Mouse (Mus musculus) midbrain, embryonic 15.5 days (tissue): ENCODE results near the gene Il5. TPM values are rescaled to one million over a fixed set of nuclear protein-coding genes. Genes with fewer than 3 reads are reported as not detected.
A peak's percentile ranks its signal among the peaks of the same experiment; 100 is the strongest.
"Not testable (repeated sequence)": the region's sequence is repeated elsewhere in the genome, so short reads cannot be mapped to it uniquely, and the experiment has no call there.

Source experiments
- ATAC-seq: fragments of 200-750 bp; cut with Nextera tagmentation; replicated peaks from 2 replicates; pipeline ENCODE4 v1.8.0; 2017; ENCODE audit warnings: moderate TSS enrichment
- H3K27ac ChIP-seq: fragments of 300-500 bp; sonication (generic); 2 replicates; pipeline ENCODE4 v1.5.1; 2015; ENCODE audit warnings: mild to moderate bottlenecking, inconsistent platforms
- H3K27me3 ChIP-seq: fragments of 300-500 bp; sonication (generic); replicated peaks from 2 replicates; pipeline ENCODE4 v1.6.1; 2015; ENCODE audit warnings: inconsistent platforms
- H3K36me3 ChIP-seq: fragments of 300-500 bp; sonication (generic); replicated peaks from 2 replicates; pipeline ENCODE4 v1.6.1; 2015; ENCODE audit warnings: inconsistent platforms
- H3K4me1 ChIP-seq: fragments of 300-500 bp; sonication (generic); 2 replicates; pipeline ENCODE4 v1.6.1; 2015; ENCODE audit warnings: inconsistent platforms
- H3K4me2 ChIP-seq: fragments of 300-500 bp; sonication (generic); 2 replicates; pipeline ENCODE4 v1.6.1; 2015; ENCODE audit warnings: inconsistent platforms, mild to moderate bottlenecking, moderate library complexity
- H3K4me3 ChIP-seq: fragments of 300-500 bp; sonication (generic); 2 replicates; pipeline ENCODE4 v1.5.1; 2015; ENCODE audit warnings: mild to moderate bottlenecking, inconsistent platforms
- H3K9ac ChIP-seq: fragments of 300-500 bp; sonication (generic); 2 replicates; pipeline ENCODE4 v1.6.1; 2015; ENCODE audit warnings: mild to moderate bottlenecking, inconsistent platforms
- H3K9me3 ChIP-seq: fragments of 300-500 bp; sonication (generic); 2 replicates; pipeline ENCODE4 v1.6.1; 2016; ENCODE audit warnings: inconsistent platforms
- WGBS: fragments of 180-500 bp; shearing (Covaris S2); methylation state at CpG from one replicate; pipeline ENCODE4 v1.1.7; 2015; ENCODE audit warnings: mixed read lengths; 5-methylcytosine and 5-hydroxymethylcytosine counted together
- polyA plus RNA-seq: library from polyadenylated mRNA; unstranded; fragments of >200 nt; fragmentation: Nextera tagmentation; extraction: Ambion mirVana; gene quantifications from 2 replicates; pipeline ENCODE4 v1.2.1, GENCODE M21; 2015

Il5 gene
- polyA plus RNA-seq, 1 experiment from 2014 or later: not detected

DNA sequence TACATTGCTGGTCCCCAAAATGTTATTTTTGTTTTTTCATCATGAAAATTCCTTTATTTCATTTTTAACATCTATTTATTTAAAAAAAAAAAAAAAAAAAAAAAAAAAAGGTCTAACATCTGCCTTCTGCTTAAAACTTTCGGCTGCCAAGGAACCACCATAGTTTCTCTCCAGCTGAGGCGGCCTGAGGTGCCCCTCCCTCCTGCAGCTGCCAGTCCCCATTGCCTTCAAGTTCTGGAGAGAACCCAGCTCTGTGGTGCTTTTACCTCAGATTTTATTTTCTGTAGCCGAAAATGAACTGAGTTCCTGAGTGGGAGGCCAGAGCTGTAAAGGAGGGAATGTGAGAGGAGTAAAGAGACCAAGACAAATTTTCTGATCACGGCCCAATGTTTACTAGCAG, 28.7 kb downstream of the Il5 start:
- Histone ChIP-seq H3K36me3 (no peaks in the 10 kb centered on the region), H3K27me3 (no peaks in the 10 kb centered on the region), H3K9me3 (no peaks in the 10 kb centered on the region), H3K27ac (no peak overlapping the region), H3K4me3 (no peak overlapping the region), H3K4me2 (no peak overlapping the region), H3K9ac (no peak overlapping the region), H3K4me1 (no peaks in the 10 kb centered on the region)
- ATAC-seq: no peak
- 72% methylated on average over 4 of the region's 4 CpGs for WGBS

DNA sequence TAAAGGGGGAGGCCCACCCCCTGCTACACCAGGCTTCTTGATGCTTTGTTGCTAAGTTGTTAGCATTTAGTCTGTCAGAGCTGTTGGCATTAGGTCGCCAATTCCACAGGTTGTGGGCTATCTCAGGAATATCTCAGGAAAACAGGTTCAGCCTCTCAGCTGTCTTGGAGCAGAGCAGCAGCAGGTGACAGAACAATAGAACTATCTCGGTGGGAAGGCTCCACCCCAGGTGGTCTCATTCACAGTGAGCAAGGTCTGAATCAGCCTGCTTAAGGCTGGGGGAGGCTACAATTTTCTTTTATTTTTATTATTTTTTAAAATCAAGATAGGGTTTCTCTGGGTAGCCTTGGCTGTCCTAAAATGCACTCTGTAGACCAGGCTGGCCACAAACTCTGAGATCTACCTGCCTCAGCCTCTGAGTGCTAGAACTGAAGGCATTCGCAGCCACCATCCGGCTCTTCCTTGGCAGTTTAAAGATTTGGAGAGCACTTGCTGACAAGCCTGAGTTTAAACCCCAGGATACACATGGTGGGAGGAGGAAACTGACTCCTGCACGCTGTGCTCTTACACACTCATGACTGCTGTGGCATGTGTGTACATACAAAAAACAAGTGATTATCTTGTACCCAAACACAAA, 29.2 kb downstream of the Il5 start:
- Histone ChIP-seq H3K9me3 (no peaks in the 10 kb centered on the region), H3K4me2 (no peak overlapping the region), H3K36me3 (no peaks in the 10 kb centered on the region), H3K9ac (no peak overlapping the region), H3K27ac (no peak overlapping the region), H3K4me3 (no peak overlapping the region), H3K4me1 (no peaks in the 10 kb centered on the region), H3K27me3 (no peaks in the 10 kb centered on the region)
- 44% methylated on average over 5 of the region's 5 CpGs for WGBS
- no peak for ATAC-seq

DNA sequence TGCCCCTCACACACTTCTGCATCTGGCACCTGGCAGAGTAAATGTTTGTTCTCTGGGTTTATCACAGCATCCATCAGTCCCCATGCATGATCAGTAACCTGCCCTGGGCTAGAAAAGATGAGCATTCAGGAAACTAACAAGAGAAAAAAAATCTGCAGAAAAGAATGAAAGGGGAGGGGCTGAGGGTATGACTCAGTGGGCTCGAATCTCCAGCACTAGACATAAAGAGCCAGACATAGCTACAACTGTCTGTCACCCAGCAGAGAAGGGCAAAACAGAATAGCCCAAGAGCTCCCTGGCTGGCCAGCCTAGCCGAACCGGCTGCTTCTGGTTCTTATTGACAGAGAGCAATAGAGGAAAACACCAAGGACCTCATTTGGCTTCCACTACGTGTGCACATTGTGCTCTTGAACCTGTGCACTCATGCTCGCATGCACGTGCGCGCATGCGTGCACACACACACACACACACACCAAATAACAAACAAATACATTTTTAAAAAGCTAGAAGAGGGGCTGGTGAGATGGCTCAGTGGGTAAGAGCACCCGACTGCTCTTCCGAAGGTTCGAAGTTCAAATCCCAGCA, 34.5 kb downstream of the Il5 start:
- Histone ChIP-seq H3K9me3 (no peaks in the 10 kb centered on the region), H3K27ac (no peak overlapping the region), H3K4me1 (peaks cover 7% of the 10 kb centered on the region), H3K9ac (no peak overlapping the region), H3K4me2 (no peak overlapping the region), H3K27me3 (0 out of 2 replicates have a peak, but pooled peaks cover 3% of the 10 kb centered on the region), H3K36me3 (no peaks in the 10 kb centered on the region), H3K4me3 (no peak overlapping the region)
- no peak for ATAC-seq
- 82% methylated on average over 12 of the region's 12 CpGs for WGBS

DNA sequence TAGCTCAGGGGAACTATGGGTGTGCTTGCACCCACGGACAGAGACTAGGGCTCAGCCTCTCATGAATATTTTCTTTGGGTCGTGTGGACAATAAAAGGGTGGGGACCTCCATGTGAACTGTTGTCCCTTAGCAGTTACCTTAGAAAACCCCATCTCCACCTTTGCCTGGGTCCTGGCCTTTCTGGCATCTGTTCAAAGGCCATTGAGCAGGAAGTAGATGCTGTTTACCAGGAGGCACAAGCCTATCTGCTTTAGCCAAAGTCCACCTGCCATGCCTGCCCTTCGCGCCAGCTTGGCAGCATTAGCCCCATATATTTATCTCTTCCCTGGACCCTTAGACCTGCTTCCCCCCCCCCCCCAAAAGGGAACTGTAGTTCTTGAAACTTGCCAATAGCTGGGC, 37.0 kb downstream of the Il5 start:
- ATAC-seq: no peak
- Histone ChIP-seq H3K4me3 (no peak overlapping the region), H3K36me3 (no peaks in the 10 kb centered on the region), H3K27ac (no peak overlapping the region), H3K9ac (no peak overlapping the region), H3K9me3 (no peaks in the 10 kb centered on the region), H3K4me1 (peaks cover 8% of the 10 kb centered on the region), H3K4me2 (no peak overlapping the region), H3K27me3 (peaks cover 19% of the 10 kb centered on the region)
- WGBS: 93% methylated on average over 4 of the region's 4 CpGs

DNA sequence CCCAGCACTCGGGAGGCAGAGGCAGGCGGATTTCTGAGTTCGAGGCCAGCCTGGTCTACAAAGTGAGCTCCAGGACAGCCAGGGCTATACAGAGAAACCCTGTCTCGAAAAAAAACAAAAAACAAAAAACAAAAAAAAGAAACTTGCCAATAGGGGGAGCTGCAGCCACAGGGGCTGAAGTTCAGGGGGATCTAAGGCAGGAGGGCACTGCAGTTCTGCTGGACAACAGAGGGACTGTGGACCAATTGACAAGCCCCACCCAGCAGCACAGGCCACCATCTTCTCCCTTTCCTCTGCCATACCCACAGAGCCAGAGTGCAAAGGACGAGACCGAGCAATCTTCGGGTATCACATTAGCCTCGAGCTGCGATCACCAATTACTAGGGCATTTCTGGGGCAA, 37.4 kb downstream of the Il5 start:
- H3K4me3 ChIP-seq, ATAC-seq, H3K9me3 ChIP-seq, H3K4me2 ChIP-seq, H3K9ac ChIP-seq, H3K27ac ChIP-seq, H3K36me3 ChIP-seq: not testable (repeated sequence)
- Histone ChIP-seq H3K4me1 (peaks cover 12% of the 10 kb centered on the region), H3K27me3 (peaks cover 22% of the 10 kb centered on the region)
- 82% methylated on average over 9 of the region's 9 CpGs for WGBS

DNA sequence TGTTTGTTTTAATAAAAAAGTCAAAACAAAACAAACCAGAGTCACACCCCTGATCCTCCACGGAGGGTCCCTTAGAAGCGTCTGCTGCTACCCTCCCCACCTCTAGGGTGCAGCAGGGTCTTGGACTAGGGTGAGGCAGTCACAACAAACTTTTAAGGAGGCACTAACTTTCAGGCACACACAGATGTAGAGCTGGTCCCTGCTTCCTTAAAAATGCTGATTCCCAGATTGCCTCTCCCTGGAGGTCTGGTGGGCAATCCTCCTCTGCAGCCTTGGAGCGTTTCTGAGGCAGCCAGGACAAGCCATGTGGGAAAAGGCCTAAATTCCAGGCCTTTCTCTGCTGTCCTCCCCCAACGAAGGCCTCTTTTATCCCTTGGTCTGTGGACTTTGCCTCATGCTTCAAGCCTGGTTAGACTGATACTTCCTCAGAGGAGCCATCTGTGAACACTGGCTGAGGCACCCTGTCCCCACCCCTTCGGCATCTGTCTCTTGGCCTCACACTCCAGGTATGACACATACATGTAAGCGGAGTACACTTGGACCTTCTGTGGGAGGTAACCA, 38.3 kb downstream of the Il5 start:
- Histone ChIP-seq H3K27ac (no peak overlapping the region), H3K4me2 (no peak overlapping the region), H3K4me3 (no peak overlapping the region), H3K4me1 (peaks cover 21% of the 10 kb centered on the region), H3K9me3 (no peaks in the 10 kb centered on the region), H3K27me3 (peaks cover 28% of the 10 kb centered on the region), H3K9ac (no peak overlapping the region), H3K36me3 (no peaks in the 10 kb centered on the region)
- no peak for ATAC-seq
- 46% methylated on average over 6 of the region's 6 CpGs for WGBS

DNA sequence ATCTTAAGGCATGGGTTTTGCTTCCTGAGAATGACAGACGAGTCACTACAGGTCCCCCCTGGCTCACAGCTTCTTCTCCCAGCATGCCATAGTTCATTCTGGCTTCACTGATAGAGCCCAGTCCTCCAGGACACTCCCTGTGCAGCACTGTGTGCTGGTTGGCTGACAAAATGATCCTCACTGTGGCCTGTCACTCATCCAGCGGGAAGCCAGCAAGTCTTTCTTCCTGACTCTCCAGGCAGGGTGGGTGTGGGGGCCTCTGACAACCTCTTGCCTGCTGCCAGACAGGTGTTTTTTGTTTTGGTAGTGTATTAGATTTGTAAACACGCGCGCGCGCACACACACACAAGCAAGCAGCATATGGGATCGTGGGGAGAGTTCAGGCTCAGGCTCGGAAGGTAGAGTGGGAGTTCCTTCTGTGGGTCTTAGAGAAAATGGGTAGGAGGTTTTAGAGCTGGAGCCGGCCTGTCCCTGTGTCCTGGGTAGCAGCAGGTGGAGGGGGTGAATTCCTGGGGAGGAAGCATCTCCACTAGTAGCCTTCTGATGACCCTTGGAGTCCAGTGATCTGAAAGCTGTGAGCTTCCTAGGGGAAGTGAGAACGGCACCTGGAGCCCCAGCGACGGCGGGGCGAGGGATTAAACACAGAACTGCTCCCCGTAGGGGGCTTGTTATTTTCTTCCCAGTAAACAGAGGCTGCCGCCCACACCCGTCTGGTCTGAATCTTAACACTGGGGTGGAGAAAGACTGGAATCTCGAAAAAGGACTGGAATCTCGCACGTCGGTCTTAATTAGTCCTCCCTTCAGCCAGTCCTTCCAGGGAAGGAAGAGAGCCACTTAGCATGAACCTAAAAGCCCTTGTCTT, 39.2 kb downstream of the Il5 start:
- peaks cover 33% of the 10 kb centered on the region for H3K27me3 ChIP-seq
- no peak overlapping the region for H3K27ac ChIP-seq
- no peak overlapping the region for H3K9ac ChIP-seq
- no peaks in the 10 kb centered on the region for H3K36me3 ChIP-seq
- H3K4me2 ChIP-seq: 0 out of 2 replicates have a peak overlapping the region, but pooled peaks have one; percentile 5
- ATAC-seq: no peak
- no peaks in the 10 kb centered on the region for H3K9me3 ChIP-seq
- no peak overlapping the region for H3K4me3 ChIP-seq
- H3K4me1 ChIP-seq: peaks cover 22% of the 10 kb centered on the region
- 4% methylated on average over 22 of the region's 22 CpGs for WGBS

DNA sequence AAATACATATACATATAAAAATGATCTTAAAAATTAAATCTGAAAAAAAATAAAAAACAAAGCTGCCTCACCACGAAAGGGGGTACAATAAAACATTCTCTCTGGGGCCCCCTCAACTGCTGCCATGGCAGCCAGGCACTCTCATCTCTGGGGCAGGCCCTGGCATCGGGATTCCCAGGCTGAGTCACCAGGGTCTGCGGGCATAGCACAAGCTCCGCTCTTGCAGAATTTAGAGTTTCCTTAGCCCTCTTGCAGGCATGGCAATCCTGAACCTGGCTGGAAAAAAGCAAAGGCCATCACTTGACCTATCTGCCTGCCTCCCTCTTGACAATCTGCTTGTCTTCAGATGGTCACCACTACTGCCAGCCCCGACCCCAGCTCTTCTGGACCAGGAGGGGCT, 40.7 kb downstream of the Il5 start:
- no peak overlapping the region for H3K9ac ChIP-seq
- no peaks in the 10 kb centered on the region for H3K36me3 ChIP-seq
- peaks cover 33% of the 10 kb centered on the region for H3K27me3 ChIP-seq
- no peaks in the 10 kb centered on the region for H3K9me3 ChIP-seq
- ATAC-seq: no peak
- no peak overlapping the region for H3K27ac ChIP-seq
- H3K4me1 ChIP-seq: peaks cover 22% of the 10 kb centered on the region
- no peak overlapping the region for H3K4me2 ChIP-seq
- 81% methylated on average over 5 of the region's 5 CpGs for WGBS
- no peak overlapping the region for H3K4me3 ChIP-seq

DNA sequence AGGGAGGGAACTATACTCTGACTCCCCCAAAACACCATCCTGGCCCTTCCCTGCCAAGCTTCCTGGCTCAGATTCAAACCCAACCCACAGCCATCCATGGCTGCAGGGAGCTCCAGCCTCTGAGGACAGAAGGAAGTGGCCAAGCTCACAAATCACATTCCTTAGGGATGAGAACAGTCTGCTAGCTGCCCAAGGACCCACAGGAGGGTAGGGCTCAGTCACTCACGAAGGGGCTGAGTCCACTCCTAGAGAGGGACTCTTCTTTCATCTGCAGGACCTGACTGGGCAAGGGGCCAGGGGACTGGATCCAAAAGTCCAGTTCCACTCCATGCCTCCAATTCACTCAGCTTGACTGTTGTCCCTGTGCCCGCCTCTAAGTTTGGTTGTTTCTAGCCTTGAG, 41.2 kb downstream of the Il5 start:
- no peak overlapping the region for H3K4me2 ChIP-seq
- H3K36me3 ChIP-seq: no peaks in the 10 kb centered on the region
- H3K27me3 ChIP-seq: peaks cover 35% of the 10 kb centered on the region
- no peak for ATAC-seq
- no peaks in the 10 kb centered on the region for H3K9me3 ChIP-seq
- H3K4me1 ChIP-seq: peaks cover 22% of the 10 kb centered on the region
- H3K9ac ChIP-seq: no peak overlapping the region
- no peak overlapping the region for H3K27ac ChIP-seq
- 44% methylated on average over 2 of the region's 2 CpGs for WGBS
- no peak overlapping the region for H3K4me3 ChIP-seq

DNA sequence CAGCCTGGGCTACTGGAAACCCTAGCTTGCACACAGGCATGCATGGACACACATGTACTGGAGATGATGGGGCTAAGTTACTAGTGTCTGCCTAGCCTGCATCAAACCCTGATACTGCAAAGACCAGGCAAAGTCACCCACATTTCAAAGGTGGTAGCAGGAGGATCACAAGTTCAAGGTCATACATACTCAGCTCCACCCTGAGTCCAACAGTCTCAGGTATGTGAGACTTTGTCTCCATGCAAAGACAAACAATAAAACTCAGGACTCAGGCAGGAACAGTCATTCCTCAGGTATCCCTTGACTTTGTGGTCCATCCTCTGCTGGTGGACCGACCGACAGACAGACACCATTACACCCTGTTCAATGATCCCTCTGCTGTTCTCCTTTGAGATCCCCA, 41.8 kb downstream of the Il5 start:
- no peaks in the 10 kb centered on the region for H3K36me3 ChIP-seq
- H3K4me3 ChIP-seq: no peak overlapping the region
- H3K9me3 ChIP-seq: no peaks in the 10 kb centered on the region
- H3K27me3 ChIP-seq: peaks cover 35% of the 10 kb centered on the region
- no peak for ATAC-seq
- H3K27ac ChIP-seq: no peak overlapping the region
- 74% methylated on average over 2 of the region's 2 CpGs for WGBS
- H3K4me2 ChIP-seq: peak overlapping the region; percentile 64
- H3K4me1 ChIP-seq: peaks cover 22% of the 10 kb centered on the region
- no peak overlapping the region for H3K9ac ChIP-seq

DNA sequence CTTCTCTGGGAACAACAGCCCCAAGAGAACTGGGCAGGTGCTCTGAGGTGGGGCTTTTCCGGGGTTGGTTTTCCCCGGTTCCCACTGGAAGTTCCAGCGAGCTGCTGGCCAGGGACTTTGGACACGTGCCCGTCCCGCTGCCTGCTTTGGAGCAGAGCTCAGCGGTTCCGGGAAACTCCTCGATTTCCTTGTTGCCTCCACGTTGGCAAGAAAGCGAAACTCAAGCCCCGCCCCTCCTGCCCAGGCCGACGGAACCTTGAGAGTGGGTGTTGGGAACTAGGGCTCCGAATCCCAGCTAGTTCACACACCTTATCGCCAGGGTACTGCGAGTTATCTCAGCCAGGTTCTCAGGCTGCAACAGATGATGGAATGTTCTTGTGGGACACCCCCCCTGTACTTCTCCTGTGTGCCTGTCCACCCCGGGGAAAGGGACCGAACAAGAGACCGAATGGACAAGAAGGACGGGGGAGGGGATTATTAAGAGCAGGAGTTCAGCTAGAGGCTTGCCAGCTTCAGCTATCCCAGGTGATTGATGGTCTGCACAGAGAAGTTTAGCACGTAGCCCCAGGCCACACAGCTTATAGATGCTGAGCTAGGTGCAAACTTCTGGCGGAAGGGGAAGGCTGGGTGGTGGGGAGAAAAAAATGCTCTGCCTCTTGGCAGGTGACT, 42.4 kb downstream of the Il5 start:
- no peaks in the 10 kb centered on the region for H3K36me3 ChIP-seq
- H3K9ac ChIP-seq: peak overlapping the region; percentile 18; the same call in 1 of the 2 replicates
- no peaks in the 10 kb centered on the region for H3K9me3 ChIP-seq
- H3K27me3 ChIP-seq: peaks cover 35% of the 10 kb centered on the region
- ATAC-seq: no peak; the same call in 1 of the 2 replicates
- no peak overlapping the region for H3K27ac ChIP-seq
- peak overlapping the region; percentile 64 for H3K4me2 ChIP-seq
- H3K4me1 ChIP-seq: peaks cover 22% of the 10 kb centered on the region
- H3K4me3 ChIP-seq: peak overlapping the region; percentile 27
- WGBS: 10% methylated on average over 23 of the region's 23 CpGs
